Mouse (Mus musculus) intestine, postnatal 0 days (tissue): ENCODE measurements around the gene Gm49333. TPM values are rescaled to one million over a fixed set of nuclear protein-coding genes. Genes with fewer than 3 reads are reported as not detected.

ENCODE experiments used
- ATAC-seq: fragments of 200-750 bp; cut with Nextera tagmentation; 2 replicates; pipeline ENCODE4 v1.8.0; 2017; ENCODE audit warnings: mild to moderate bottlenecking, moderate TSS enrichment, moderate library complexity
- H3K27ac ChIP-seq: fragments of 300-500 bp; sonication (generic); 2 replicates; pipeline ENCODE4 v1.5.1; 2014; ENCODE audit warnings: mild to moderate bottlenecking, low read depth, low read length, moderate library complexity
- H3K27me3 ChIP-seq: fragments of 300-500 bp; sonication (generic); replicated peaks from 2 replicates; pipeline ENCODE4 v1.6.1; 2014; ENCODE audit warnings: low read length, mixed read lengths; ENCODE audit not compliant: control insufficient read depth, insufficient read depth
- H3K36me3 ChIP-seq: fragments of 300-500 bp; sonication (generic); 2 replicates; pipeline ENCODE4 v1.6.1; 2014; ENCODE audit warnings: mild to moderate bottlenecking, moderate library complexity; ENCODE audit not compliant: control insufficient read depth, insufficient read depth
- H3K4me1 ChIP-seq: fragments of 300-500 bp; sonication (generic); replicated peaks from 2 replicates; pipeline ENCODE4 v1.6.1; 2014; ENCODE audit warnings: antibody characterized with exemption, low read length, mixed read lengths; ENCODE audit not compliant: control insufficient read depth, insufficient read depth
- H3K4me2 ChIP-seq: fragments of 300-500 bp; sonication (generic); replicated peaks from 2 replicates; pipeline ENCODE4 v1.6.1; 2014; ENCODE audit warnings: low read depth, mild to moderate bottlenecking, moderate library complexity
- H3K4me3 ChIP-seq: fragments of 300-500 bp; sonication (generic); 2 replicates; pipeline ENCODE4 v1.5.1; 2014; ENCODE audit warnings: low read depth, low read length
- H3K9ac ChIP-seq: fragments of 300-500 bp; sonication (generic); 2 replicates; pipeline ENCODE4 v1.6.1; 2014; ENCODE audit warnings: mild to moderate bottlenecking, low read depth, low read length
- H3K9me3 ChIP-seq: fragments of 300-500 bp; sonication (generic); 2 replicates; pipeline ENCODE4 v1.6.1; 2016; ENCODE audit warnings: mixed run types; ENCODE audit not compliant: control insufficient read depth
- CTCF ChIP-seq: sonication (generic); IDR thresholded peaks from 2 replicates; pipeline ENCODE4 v1.5.1; 2016; ENCODE audit warnings: low read depth, mild to moderate bottlenecking, control low read depth, antibody characterized with exemption, moderate library complexity
- WGBS: fragments of 180-500 bp; shearing (Covaris S2); extraction: QIAGEN DNeasy Blood & Tissue Kit; methylation state at CpG from one replicate; pipeline ENCODE4 v1.1.7; 2014; 5-methylcytosine and 5-hydroxymethylcytosine counted together
- polyA plus RNA-seq: library from polyadenylated mRNA; unstranded; fragments of >200 nt; fragmentation: Nextera tagmentation; extraction: Ambion mirVana; gene quantifications from 2 replicates; pipeline ENCODE4 v1.2.1, GENCODE M21; 2015

The Gm49333 gene
- polyA plus RNA-seq, 1 experiment from 2014 or later, result 0.09 TPM

GRCm38 (mm10) chr16:20591076-20591705 lies 20.2 kb upstream of the Gm49333 start:
- peak overlapping the region; percentile 42 for H3K4me3 ChIP-seq
- peaks cover 35% of the 10 kb centered on the region for H3K27me3 ChIP-seq
- TF ChIP-seq CTCF, result no peak
- no peak for ATAC-seq
- H3K9ac ChIP-seq, result no peak overlapping the region
- peak overlapping the region; percentile 80; the same call in 1 of the 2 replicates for H3K4me2 ChIP-seq
- no peaks in the 10 kb centered on the region; the same call in 1 of the 2 replicates for H3K36me3 ChIP-seq
- H3K9me3 ChIP-seq, result no peaks in the 10 kb centered on the region
- H3K4me1 ChIP-seq, result 0 out of 2 replicates have a peak, but pooled peaks cover 10% of the 10 kb centered on the region
- WGBS, result 13% methylated on average over 48 of the region's 48 CpGs
- H3K27ac ChIP-seq, result no peak overlapping the region

- no peak for TF ChIP-seq CTCF
- Histone ChIP-seq H3K9me3 (no peaks in the 10 kb centered on the region), H3K4me3 (no peak overlapping the region), H3K9ac (no peak overlapping the region), H3K27me3 (peaks cover 20% of the 10 kb centered on the region), H3K36me3 (no peaks in the 10 kb centered on the region), H3K4me2 (no peak overlapping the region), H3K27ac (no peak overlapping the region), H3K4me1 (0 out of 2 replicates have a peak, but pooled peaks cover under 1% of the 10 kb centered on the region)
- WGBS, result 43% methylated on average over 7 of the region's 7 CpGs
- ATAC-seq, result peak; percentile 51; the same call in 1 of the 2 replicates
Observed at GRCm38 (mm10) chr16:20595060-20595673, 16.2 kb upstream of the Gm49333 start.

DNA sequence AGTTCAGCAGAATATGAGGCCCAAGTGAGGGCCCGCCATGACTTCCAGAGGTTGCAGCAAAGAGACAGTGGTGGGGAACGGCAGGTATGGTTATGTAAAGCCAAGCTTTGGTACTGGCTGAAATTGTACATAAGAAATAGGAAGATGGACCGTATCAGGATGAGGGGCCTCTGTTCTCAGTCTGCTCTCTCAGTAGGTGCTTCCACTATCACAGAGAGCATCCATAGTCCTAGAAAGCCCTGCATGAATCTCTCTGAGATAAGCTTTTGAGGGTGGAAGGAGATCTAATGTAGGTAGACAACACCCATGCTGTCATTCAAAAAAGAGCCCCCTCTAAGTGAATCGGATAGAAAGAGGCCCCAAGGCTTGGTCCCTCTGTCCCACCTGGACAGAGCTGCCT lies 15.7 kb upstream of the Gm49333 start:
- Histone ChIP-seq H3K9ac (no peak overlapping the region), H3K27me3 (peaks cover 14% of the 10 kb centered on the region), H3K27ac (no peak overlapping the region), H3K4me3 (no peak overlapping the region), H3K4me1 (no peaks in the 10 kb centered on the region), H3K36me3 (no peaks in the 10 kb centered on the region), H3K9me3 (no peaks in the 10 kb centered on the region), H3K4me2 (no peak overlapping the region)
- no peak for TF ChIP-seq CTCF
- WGBS, result 89% methylated on average over 4 of the region's 4 CpGs
- no peak for ATAC-seq

DNA sequence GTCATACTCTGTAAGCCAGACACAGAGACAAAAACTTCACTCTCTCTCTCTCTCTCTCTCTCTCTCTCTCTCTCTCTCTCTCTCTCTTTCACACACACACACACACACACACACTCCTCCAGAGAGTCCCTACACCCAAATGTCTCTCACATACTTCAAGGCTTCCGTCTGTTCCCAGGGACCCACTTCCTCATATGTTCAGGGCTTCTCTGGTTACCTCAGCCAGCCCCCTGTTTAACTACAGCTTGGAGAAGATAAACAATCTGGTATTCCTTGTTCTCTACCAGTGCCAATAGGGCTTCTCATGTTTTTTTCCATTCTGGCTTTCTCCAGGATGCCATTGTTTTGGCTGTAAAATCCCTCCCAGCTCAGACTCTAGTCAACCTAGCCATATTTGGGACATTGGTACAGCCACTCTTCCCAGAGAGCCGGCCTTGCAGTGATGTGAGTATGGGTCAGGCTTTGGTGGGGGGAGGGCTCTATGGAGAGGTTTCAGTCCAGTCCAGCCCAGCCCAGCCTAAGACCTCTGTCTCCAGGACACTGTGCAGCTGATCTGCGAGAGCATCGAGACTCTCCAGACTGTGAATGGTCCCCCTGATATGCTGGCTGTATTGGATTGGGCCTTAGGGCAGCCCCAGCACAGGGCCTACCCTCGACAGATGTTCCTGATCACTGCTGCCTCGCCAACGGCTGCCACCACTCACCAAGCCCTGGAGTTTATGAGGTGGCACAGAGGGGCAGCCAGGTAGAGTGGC lies 14.5 kb upstream of the Gm49333 start:
- WGBS, result 56% methylated on average over 7 of the region's 7 CpGs
- Histone ChIP-seq H3K4me2 (no peak overlapping the region), H3K4me1 (no peaks in the 10 kb centered on the region), H3K9ac (no peak overlapping the region), H3K27me3 (peaks cover 3% of the 10 kb centered on the region), H3K9me3 (no peaks in the 10 kb centered on the region), H3K4me3 (no peak overlapping the region), H3K36me3 (no peaks in the 10 kb centered on the region), H3K27ac (no peak overlapping the region)
- no peak for TF ChIP-seq CTCF
- ATAC-seq, result no peak

- Histone ChIP-seq H3K27ac (no peak overlapping the region), H3K27me3 (no peaks in the 10 kb centered on the region), H3K4me2 (no peak overlapping the region), H3K4me3 (no peak overlapping the region), H3K36me3 (peaks cover 8% of the 10 kb centered on the region; the same call in 1 of the 2 replicates), H3K9me3 (no peaks in the 10 kb centered on the region), H3K4me1 (no peaks in the 10 kb centered on the region), H3K9ac (no peak overlapping the region)
- 69% methylated on average over 5 of the region's 5 CpGs for WGBS
- ATAC-seq, result no peak
- TF ChIP-seq CTCF, result no peak
Observed at GRCm38 (mm10) chr16:20600511-20600910, 10.9 kb upstream of the Gm49333 start.

- Histone ChIP-seq H3K9me3 (no peaks in the 10 kb centered on the region), H3K27ac (no peak overlapping the region), H3K4me1 (no peaks in the 10 kb centered on the region), H3K27me3 (no peaks in the 10 kb centered on the region), H3K4me3 (no peak overlapping the region), H3K4me2 (no peak overlapping the region), H3K36me3 (peaks cover 26% of the 10 kb centered on the region), H3K9ac (no peak overlapping the region)
- no peak for TF ChIP-seq CTCF
- WGBS, result 72% methylated on average over 9 of the region's 9 CpGs
- no peak for ATAC-seq
Observed at GRCm38 (mm10) chr16:20604705-20605104, 6.7 kb upstream of the Gm49333 start.
